Mouse (Mus musculus) kidney, postnatal 4 days (tissue): ENCODE measurements around the gene Zfp950.
A peak's percentile ranks its signal among the peaks of the same experiment; 100 is the strongest.

Experiments
- DNase-seq, 2 experiments: peaks; one replicate each; pipeline ENCODE4 v3.0.0; 2021; ENCODE audit warnings: mixed read lengths in 2 of 2

The Zfp950 gene

GRCm38 (mm10) chr19:61056783-61057410 lies 83.7 kb downstream of the Zfp950 start:
- DNase-seq: no peak

DNA sequence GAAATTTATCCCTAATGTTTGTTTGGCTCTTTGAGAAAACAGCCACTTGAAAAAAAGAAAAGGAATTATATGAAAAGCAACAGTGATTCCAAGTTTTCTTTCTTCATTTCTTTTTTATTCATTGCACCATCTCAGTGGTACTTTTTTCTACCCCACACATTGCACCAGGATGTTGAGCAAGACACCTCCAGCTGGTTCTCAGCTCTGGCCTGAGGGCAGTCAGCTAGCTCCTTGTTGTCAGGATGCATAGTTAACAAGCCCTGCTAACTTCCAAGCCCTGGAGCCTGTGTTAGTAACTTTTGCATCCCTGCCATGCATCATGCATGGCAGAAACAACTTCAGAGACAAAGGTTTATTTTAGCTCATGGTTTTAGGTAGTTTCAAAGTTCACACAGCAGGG lies 87.9 kb downstream of the Zfp950 start:
- no peak for DNase-seq

GRCm38 (mm10) chr19:61052008-61052407 lies 88.6 kb downstream of the Zfp950 start:
- no peak for DNase-seq

DNA sequence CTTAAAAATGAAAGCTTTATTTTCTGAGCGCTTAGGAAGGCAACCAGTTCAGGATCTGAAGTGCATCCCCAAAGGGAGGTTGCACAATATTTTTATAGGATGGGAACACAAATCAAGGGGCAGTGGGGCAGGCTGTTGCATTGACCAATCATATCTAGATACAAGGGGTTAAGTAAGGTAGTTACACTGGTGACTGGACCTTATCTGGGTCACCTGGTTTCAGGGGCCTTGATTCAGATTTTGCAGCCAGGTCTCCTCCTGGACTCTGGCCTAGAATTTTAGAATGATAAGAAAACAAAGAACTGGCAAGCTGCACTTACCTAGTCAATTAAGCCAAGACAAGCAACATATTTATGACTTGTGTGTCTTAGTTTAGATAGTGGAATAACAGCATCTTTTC lies 89.5 kb downstream of the Zfp950 start:
- no peak for DNase-seq

GRCm38 (mm10) chr19:61049413-61049812 lies 91.2 kb downstream of the Zfp950 start:
- DNase-seq: peak in 1 of 2 experiments; percentile 15

DNA sequence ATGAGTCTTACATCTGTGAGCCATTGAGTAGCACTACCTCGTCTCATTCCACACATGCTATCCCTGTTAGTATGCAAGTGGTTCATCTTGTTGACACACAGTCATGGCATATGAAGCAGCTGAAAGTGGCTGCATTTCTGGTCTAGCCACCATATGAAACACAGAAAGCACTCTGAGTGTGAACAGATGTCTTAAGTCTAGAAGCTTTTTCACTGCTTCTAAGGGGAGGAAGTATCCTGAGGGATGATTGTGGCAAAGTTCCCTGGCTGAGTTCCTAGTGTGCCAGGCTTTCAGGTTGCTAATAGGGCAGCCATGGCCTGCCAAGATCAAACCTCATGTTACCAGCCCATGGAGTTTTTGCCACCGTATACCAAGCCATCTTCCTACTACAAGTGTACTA lies 92.0 kb downstream of the Zfp950 start:
- no peak for DNase-seq

DNA sequence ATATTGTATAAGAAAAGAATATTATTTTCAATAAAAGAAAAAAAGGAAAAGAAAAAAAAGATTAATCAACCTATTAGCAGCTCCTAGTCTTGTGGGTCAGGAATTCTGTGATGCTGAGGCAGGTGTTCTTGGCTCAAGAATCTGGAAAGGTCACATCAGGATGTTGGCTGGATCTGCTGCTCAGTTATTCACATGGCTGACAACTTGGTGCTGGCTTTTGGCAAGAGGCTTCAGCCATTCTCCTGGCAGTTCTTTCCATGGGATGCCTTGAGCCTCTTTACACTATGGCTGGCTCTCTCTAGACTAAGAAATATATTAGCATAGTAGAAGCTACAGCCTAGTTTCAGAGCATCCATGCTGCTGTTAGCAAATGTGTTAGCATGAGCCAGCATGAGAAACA lies 101.5 kb downstream of the Zfp950 start:
- no peak for DNase-seq

- DNase-seq: no peak
Observed at GRCm38 (mm10) chr19:61031570-61031969, 109.1 kb downstream of the Zfp950 start.

DNA sequence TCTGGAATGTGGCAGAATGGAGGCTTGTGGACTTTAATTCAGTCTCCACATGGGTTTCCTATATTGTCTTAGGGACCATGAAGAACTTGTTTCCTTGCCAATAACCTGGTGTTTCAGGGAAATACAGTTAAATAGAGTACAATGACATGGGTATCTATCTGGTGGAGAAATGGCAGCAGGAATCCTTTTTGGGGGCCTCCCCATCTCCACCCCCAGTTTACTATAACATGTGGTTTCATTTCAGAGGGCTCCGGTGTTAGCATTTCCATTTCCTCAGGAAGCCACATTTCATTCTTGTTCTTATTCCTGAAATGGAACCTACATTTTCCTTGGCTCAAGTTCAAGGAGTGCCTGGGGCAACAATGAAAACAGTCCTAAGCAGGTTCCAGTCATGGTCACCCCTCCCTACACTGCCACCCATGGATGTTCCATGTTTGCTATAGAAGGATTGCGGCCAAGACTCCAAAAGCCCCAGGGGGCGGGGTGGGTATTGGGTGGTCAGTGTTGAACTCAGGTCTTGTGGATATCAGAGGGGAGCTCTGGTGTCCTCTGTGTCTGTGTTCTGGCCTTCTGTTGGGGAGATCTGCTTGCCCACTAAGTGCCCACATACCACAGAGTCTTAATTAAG lies 118.6 kb downstream of the Zfp950 start:
- peak in 1 of 2 experiments; percentile 7 for DNase-seq

DNA sequence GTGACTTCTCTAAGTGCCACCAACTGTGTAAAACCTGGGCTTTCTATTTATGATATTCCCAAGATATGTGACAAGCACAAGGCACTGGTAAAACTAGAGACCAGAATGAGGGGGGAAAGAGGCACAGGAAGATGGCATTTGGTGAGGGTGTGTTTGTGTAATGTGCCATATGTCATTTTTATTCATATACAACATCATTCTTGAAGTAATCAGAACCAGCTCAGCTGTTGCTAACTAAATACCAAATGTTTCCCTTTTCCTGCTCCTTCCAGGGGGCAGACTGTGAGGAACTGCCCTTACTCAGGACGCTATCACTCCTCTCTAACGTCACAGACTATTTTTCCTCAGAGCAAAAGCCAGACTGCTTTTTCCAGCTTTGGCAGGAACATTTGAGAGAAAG lies 119.1 kb downstream of the Zfp950 start:
- DNase-seq: no peak

- DNase-seq: no peak
Observed at GRCm38 (mm10) chr19:61017477-61018266, 123.0 kb downstream of the Zfp950 start.

- no peak for DNase-seq
Observed at GRCm38 (mm10) chr19:61009266-61009665, 131.4 kb downstream of the Zfp950 start.
